In the genomic region with DNA sequence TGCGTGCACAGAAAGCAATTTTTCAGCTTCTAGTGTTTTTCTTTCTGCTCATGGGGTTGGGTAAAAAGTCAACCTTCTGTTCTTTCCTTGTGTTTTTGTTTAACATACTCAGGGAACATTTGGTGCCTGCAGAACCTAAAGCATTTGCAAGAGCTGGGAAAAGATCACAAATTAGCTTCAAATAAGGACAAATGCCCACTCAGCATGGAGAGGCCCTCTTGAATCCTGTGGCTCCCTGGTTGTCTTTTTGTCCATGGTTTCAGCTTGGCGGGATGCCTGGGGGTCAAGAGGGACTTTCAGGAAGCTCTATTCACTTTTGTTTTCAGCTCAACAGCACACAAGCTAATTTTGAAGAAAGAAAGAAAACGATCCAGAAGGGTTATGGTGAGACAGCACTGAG, we compare ENCODE assay signal across 13 mouse cellular contexts.
DNase-seq lines count a peak whose midpoint lies in the region; ATAC-seq and TF ChIP-seq lines count a peak whose summit lies in the region.
"Had no signal": no experiment of that assay in that cellular context is flagged by ENCODE, and none has a peak within 500 bp of the region (broad histone marks: within the 10 kb centered on the region; RNA-seq: fewer than 3 reads in every experiment).

No protein-coding gene starts in this region.

- H3K4me3 ChIP-seq in forebrain, postnatal 0 days (ENCODE audit: low read depth, low read length): no peak overlapping the region
- H3K4me3 ChIP-seq in forebrain, embryonic 10.5 days: no peak overlapping the region
- H3K4me3 ChIP-seq in intestine, embryonic 16.5 days (ENCODE audit: low read length): no peak overlapping the region
- H3K4me3 ChIP-seq: stomach, embryonic 15.5 days had no signal

- no peak for ATAC-seq in forebrain, postnatal 0 days
- no peak for ATAC-seq in intestine, embryonic 16.5 days
- ATAC-seq: CD4-positive, CD25-positive, alpha-beta regulatory T cell, adult 4 months; intestine, postnatal 0 days had no signal

- no peaks in the 10 kb centered on the region for H3K9me3 ChIP-seq in forebrain, postnatal 0 days (ENCODE audit: low read length)
- no peaks in the 10 kb centered on the region for H3K9me3 ChIP-seq in forebrain, embryonic 10.5 days
- no peaks in the 10 kb centered on the region for H3K9me3 ChIP-seq in intestine, embryonic 16.5 days (ENCODE audit: control insufficient read depth, low read length)
- H3K9me3 ChIP-seq: stomach, embryonic 15.5 days had no signal

- DNase-seq in forebrain, postnatal 0 days: peak; percentile 38
- DNase-seq in forebrain, embryonic 10.5 days (ENCODE audit: extremely low spot score, low spot score): no peak
- DNase-seq in right cerebral cortex, postnatal 4 days: peak; percentile 21
- no peak for DNase-seq in right cerebral cortex, postnatal 14 days
- peak; percentile 7 to 35 for DNase-seq in layer of hippocampus, postnatal 36 days
- DNase-seq in testis, postnatal 10 days (ENCODE audit: low spot score): peak; percentile 55
- no peak for DNase-seq in thymus, postnatal 10 days (ENCODE audit: low spot score in 2 of 2)
- DNase-seq: adrenal gland, adult 8-10 months; heart, adult 18-20 months had no signal

- H3K27me3 ChIP-seq in forebrain, postnatal 0 days (ENCODE audit: insufficient read depth, low read length): no peaks in the 10 kb centered on the region
- peaks cover 58% of the 10 kb centered on the region for H3K27me3 ChIP-seq in forebrain, embryonic 10.5 days (ENCODE audit: poor library complexity, severe bottlenecking)
- H3K27me3 ChIP-seq in intestine, embryonic 16.5 days (replicated peaks; ENCODE audit: control insufficient read depth, insufficient read depth, low read length): no peaks in the 10 kb centered on the region
- H3K27me3 ChIP-seq: stomach, embryonic 15.5 days had no signal

- no peak for TF ChIP-seq CTCF in forebrain, postnatal 0 days (IDR thresholded peaks at IDR 0.05; ENCODE audit: low read depth)

- no peaks in the 10 kb centered on the region for H3K4me1 ChIP-seq in forebrain, postnatal 0 days (ENCODE audit: insufficient read depth)
- H3K4me1 ChIP-seq in forebrain, embryonic 10.5 days: peaks cover 8% of the 10 kb centered on the region
- peaks cover 4% of the 10 kb centered on the region; the same call in 1 of the 2 replicates for H3K4me1 ChIP-seq in intestine, embryonic 16.5 days (ENCODE audit: control insufficient read depth, insufficient read depth, low read length)
- H3K4me1 ChIP-seq: stomach, embryonic 15.5 days had no signal

- no peaks in the 10 kb centered on the region for H3K36me3 ChIP-seq in forebrain, postnatal 0 days (ENCODE audit: insufficient read depth)
- H3K36me3 ChIP-seq in forebrain, embryonic 10.5 days (replicated peaks): no peaks in the 10 kb centered on the region
- H3K36me3 ChIP-seq in intestine, embryonic 16.5 days (ENCODE audit: control insufficient read depth, insufficient read depth, low read length): no peaks in the 10 kb centered on the region
- H3K36me3 ChIP-seq: stomach, embryonic 15.5 days had no signal

- no peak overlapping the region for H3K27ac ChIP-seq in forebrain, postnatal 0 days (ENCODE audit: low read depth, low read length)
- H3K27ac ChIP-seq in forebrain, embryonic 10.5 days: no peak overlapping the region
- H3K27ac ChIP-seq in intestine, embryonic 16.5 days (ENCODE audit: low read length): no peak overlapping the region
- H3K27ac ChIP-seq: stomach, embryonic 15.5 days had no signal

- no peak overlapping the region for H3K9ac ChIP-seq in forebrain, postnatal 0 days
- no peak overlapping the region for H3K9ac ChIP-seq in intestine, embryonic 16.5 days (ENCODE audit: low read depth, low read length)
- H3K9ac ChIP-seq: stomach, embryonic 15.5 days had no signal

- WGBS in forebrain, postnatal 0 days: 16% methylated on average over 3 of the region's 3 CpGs
- WGBS in forebrain, embryonic 10.5 days: 33% methylated on average over 3 of the region's 3 CpGs
- WGBS in intestine, embryonic 16.5 days: 68% methylated on average over 3 of the region's 3 CpGs

- no peak overlapping the region for H3K4me2 ChIP-seq in forebrain, postnatal 0 days (ENCODE audit: low read depth)
- H3K4me2 ChIP-seq in intestine, embryonic 16.5 days (ENCODE audit: low read depth, low read length): no peak overlapping the region
- H3K4me2 ChIP-seq: stomach, embryonic 15.5 days had no signal

Comparison
In these comparisons a context has a peak if more than half of its experiments do, and no peak if none do; other contexts are left out.
1. DNase-seq: peak in forebrain, postnatal 0 days (single experiment), right cerebral cortex, postnatal 4 days (single experiment), layer of hippocampus, postnatal 36 days (2 of 2) and testis, postnatal 10 days (single experiment); none in forebrain, embryonic 10.5 days (single experiment), right cerebral cortex, postnatal 14 days (single experiment) and thymus, postnatal 10 days (0 of 2).